Mouse (Mus musculus) lung, adult 2 months (tissue): ENCODE data around the gene Gm20458.

Source experiments
- CTCF ChIP-seq: fragments of 200-500 bp; IDR thresholded peaks from 2 replicates; pipeline ENCODE4 v1.5.1; 2011; ENCODE audit warnings: mild to moderate bottlenecking, low read length, control low read depth; ENCODE audit not compliant: insufficient read depth
- POLR2A ChIP-seq: fragments of 200-500 bp; IDR thresholded peaks from 2 replicates; pipeline ENCODE4 v1.6.1; 2011; ENCODE audit warnings: low read depth, mild to moderate bottlenecking, control low read depth, low read length, borderline replicate concordance; ENCODE audit errors: extremely low read depth

- TF ChIP-seq POLR2A (no peak), CTCF (no peak)
Measured at GRCm38 (mm10) chr2:164448140-164448539, 12.6 kb upstream of the Gm20458 start.
